Mouse (Mus musculus) lung, postnatal 36 days (tissue): ENCODE results near the gene Ppfibp1.

Experiments
- DNase-seq: peaks from one replicate; pipeline ENCODE4 v3.0.0; 2022; ENCODE audit warnings: mixed read lengths

Ppfibp1 gene

GRCm38 (mm10) chr6:147010358-147010757, 122.1 kb downstream of the Ppfibp1 start:
- no peak for DNase-seq

- no peak for DNase-seq
These were observed 122.7 kb downstream of the Ppfibp1 start for GRCm38 (mm10) chr6:147010811-147011520.

GRCm38 (mm10) chr6:147011555-147011954, 123.3 kb downstream of the Ppfibp1 start:
- no peak for DNase-seq

DNA sequence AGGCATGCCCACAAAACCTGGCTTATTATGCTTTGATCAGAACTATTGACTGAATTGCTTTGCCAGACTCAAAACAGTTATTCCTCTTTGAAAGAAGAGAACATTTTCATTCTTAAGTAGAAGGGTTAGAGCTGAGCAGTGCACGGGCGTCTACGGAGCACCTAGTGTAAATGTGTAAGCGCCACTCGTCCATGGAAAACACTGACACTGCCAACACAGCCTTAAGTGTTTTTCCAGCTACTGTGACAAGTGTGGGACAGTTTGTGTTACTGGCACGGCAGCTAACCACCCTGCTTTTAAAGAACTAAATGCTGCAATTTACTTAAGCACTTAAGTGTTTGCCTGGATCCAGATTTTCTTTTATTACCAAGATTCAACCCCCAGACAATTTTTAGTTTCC, 123.7 kb downstream of the Ppfibp1 start:
- peak; percentile 64 for DNase-seq

DNA sequence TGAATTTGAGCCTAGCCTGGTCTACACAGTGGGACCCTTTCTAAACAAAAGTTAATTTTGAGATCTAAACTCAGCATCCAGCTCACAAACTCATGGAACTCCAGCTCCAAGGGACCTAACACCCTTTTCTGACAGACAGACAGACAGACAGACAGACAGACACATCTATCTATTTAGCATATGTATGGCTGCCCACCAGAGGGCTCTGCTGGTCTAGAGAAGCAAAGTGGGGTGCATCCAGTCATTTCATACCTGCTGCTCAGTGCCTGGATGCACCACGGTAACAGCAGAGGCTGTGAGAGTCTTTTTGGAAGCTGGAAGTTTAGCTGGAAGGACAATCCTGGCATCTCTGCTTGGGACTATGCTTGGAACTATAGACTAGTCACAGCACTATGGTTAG, 125.3 kb downstream of the Ppfibp1 start:
- no peak for DNase-seq

DNA sequence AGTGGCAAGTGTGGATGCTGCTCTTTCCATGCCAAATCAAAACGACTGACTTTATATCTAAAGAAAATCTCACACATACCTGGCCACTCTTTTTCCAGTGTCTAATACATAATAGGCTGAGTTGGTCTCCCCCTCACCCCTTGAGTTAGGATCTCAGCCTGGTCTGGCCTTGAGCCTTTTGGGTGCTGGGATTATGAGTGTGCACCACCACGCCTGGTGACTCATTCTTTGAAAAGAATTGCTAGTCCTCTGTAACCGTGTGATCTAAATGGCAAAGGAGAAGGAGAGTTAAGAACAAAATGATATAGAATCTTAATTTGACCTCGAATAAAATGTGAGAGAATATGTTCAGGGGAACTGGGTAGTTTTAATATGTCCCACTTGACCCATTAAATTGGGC, 129.6 kb downstream of the Ppfibp1 start:
- no peak for DNase-seq

DNA sequence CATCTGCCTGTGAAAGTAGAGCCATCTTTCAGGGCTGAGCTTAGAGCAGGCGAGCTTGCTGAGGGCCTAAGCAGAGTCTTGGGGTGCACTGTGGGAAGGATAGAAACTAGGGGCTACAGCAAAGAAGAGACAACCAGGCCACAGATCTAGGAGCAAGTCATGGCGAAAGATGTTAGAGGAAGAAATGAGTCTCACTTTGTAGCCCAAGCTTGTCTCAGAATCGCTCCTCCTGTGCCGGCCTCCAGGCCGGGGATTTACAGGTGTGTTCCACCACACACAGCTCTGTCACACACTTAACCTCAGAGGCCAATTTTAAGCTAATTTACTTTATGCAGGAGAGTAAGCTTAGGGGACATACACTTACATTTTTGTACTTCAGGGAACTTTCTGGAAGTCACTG, 130.1 kb downstream of the Ppfibp1 start:
- DNase-seq = no peak

DNA sequence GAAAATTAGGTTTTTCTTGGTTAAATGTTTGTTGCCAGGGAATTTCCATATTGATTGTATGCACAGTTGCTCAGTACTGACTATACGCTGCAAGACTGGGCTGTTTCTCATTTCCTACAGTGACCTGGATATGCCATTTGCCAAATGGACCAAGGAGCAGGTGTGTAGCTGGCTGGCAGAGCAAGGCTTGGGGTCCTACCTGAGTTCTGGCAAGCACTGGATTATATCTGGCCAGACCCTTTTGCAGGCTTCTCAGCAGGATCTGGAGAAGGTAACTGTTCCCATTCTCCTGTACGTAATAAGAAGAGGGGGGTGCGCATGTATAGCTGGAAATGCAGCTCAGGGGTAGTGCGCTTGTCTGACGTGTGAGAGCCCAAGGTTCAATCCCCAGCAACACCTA, 132.9 kb downstream of the Ppfibp1 start:
- no peak for DNase-seq

DNA sequence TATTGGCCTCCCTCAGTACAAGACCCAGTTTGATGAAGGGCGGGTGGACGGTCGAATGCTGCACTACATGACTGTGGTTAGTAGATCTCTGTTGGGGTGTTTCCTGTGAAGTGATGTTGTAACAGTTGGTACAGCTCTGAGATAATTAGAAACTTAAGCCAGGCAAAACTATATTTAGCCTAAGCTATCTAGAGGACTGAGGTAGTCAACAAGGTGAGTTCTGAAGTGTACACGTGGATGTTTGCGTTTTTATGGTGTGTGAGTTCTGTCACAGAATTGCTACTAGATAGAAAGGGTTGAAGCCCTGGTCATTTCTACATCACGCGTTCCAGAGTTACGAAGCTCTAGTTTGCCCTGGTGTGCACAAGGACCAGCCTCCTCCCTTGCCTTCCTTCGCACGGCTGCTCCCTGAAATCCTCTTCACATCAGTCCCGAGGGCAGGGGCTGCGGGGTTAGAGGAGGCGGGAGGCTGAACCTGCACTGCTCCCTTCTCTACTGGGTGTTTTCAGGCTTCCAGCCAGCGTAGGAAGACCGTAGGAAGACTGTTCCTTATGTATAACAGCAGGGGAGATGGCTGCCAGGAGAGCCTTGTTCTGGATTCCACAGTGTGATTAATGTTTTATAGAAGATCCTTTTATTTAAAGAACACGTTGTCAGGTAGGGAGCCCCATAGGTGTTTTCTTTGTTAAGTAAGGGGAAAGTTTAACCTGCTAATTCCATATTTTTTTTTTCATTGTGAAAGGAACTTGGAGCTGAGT, 134.3 kb downstream of the Ppfibp1 start:
- DNase-seq = no peak

GRCm38 (mm10) chr6:147023133-147023395, 134.8 kb downstream of the Ppfibp1 start:
- no peak for DNase-seq

DNA sequence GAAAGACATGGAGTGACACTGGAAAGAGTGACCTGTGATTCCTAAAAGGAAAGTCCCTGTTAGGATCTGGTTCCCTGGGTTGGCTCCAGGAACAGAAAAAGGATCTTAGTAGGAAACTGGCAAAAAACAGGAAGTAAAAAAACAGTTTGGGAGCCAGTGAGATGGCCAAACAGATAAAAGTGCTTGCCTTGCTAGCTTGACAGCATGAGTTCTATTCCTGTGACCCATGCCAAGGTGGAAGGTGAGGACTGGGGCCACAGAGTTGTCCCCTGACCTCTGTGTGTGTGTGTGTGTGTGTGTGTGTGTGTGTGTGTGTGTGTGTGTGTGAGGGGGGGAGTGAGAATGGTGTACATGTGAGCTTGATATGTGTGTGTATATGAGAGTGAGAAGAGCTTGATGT, 135.3 kb downstream of the Ppfibp1 start:
- DNase-seq = no peak

DNA sequence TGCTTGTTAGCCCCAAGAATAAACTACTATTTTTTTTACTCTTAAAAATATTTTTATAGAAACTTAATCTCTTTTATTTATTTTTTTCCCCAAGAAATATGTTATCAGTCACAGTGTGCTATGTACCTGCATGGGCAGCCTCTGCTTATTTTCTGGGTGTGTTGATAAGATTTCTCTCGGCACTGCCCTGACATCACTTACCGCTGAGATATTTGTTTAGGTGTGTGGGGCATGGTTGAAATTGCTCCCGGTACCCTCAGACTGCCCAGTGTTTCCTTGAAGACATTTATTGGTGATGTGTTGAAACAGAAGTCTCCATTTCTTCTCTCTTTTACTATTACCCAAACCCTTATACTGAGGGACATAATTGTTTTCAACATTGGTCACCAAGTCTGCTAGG, 136.5 kb downstream of the Ppfibp1 start:
- no peak for DNase-seq

DNA sequence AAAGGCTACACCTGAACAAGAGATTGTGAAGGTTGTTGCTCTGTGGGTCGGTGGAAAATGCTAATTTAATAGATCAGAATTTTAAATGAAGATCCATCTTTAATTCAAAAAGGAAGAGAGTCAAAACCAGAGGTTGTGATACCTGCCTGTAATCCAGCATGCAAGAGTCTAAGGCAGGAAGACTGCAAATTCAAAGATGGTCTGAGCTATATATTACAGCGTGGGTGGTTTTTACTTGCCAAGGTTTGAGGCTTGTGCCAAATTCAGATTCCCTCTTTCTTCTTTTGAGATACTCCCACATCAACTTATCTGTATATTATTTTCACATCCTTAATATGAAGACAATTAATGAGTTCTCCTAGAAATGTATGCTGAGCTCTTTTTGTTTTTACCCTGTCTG, 140.1 kb downstream of the Ppfibp1 start:
- DNase-seq = no peak

- no peak for DNase-seq
These were observed 141.3 kb downstream of the Ppfibp1 start for GRCm38 (mm10) chr6:147029591-147029990.

- DNase-seq = no peak
These were observed 142.0 kb downstream of the Ppfibp1 start for GRCm38 (mm10) chr6:147030096-147030885.

DNA sequence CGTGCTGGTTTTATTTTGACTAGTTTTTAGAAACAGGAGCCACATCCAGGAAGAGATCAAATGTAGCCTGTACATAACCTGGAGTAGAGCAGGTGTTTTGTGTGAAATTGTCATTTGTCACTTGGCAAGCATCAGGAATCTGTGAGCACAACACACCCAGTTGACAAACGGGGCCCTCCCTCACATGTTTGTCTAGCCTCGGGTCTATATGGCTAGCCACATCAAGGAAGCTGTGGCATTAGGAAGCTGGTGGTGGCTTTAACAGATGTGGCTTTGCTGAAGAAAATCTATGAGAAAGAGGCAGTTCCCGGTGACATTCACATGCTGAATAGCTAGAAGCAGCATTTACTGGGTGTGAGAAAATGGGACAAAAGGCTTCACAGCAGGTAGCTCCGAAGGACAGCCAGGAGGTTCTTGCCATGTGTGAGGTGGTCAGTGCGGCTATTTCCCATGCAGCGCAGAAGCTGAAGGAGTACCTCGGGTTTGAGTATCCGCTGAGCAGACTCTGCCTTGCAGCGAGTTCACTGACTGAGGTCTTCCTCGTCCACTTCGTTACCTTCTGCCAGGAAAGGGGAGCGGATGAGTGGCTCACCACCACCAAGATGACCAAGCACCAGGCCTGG, 144.1 kb downstream of the Ppfibp1 start, which contains the start of gene Rep15:
Rep15 (plus strand) TSS at position 282 of the 623 bp plus-strand sequence.
- no peak for DNase-seq

GRCm38 (mm10) chr6:147042291-147043290, 154.3 kb downstream of the Ppfibp1 start, which contains the start of gene Mrps35:
Mrps35 (plus strand) TSS chr6:147042764.
- DNase-seq = peak; percentile 94

DNA sequence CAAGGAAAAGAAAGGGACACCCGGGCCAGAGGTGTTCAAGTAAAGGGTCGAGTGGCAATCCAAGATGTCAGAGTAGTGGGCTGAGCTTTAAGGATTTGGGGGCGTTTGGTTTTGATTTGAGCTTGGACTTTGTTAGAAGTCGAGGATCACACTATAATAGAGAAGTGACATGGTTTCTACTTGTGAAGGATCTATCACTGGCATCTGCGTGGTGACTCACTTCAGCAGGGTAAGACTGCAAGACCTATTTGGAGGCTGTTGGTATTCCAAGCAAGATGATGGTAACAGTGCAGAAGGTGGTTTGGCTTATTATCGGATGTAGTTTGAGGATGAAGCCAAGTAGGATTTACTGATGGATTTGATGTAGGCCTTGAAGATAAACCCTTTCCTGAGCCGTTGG, 155.3 kb downstream of the Ppfibp1 start:
- no peak for DNase-seq

GRCm38 (mm10) chr6:147049239-147049805, 161.0 kb downstream of the Ppfibp1 start:
- DNase-seq = no peak

- DNase-seq = peak; percentile 13
These were observed 163.4 kb downstream of the Ppfibp1 start for GRCm38 (mm10) chr6:147051666-147052065.

- DNase-seq = no peak
These were observed 164.2 kb downstream of the Ppfibp1 start for GRCm38 (mm10) chr6:147052440-147052839.
